Mouse (Mus musculus): ENCODE results near the gene Cyp4b1. TPM values are rescaled to one million over a fixed set of nuclear protein-coding genes. Genes with fewer than 3 reads are reported as not detected.

Gene Cyp4b1
- total RNA-seq, 2 experiments from 2014 or later: 19.1 to 26.5 TPM

Other genes starting within 250 kb of the Cyp4b1 start
- under 1 TPM in 1 of 2 experiments, not detected in 1; 0.12 TPM for gene Cyp4a12b, start 236.1 kb downstream of the Cyp4b1 start, total RNA-seq (2021)
- not detected for gene Cyp4a30b, start 195.1 kb downstream of the Cyp4b1 start, total RNA-seq (2021)
- gene Cyp4a14, start 151.6 kb downstream of the Cyp4b1 start, total RNA-seq (2021): 100 to 1,000 TPM in 1 of 2 experiments, 10 to 100 TPM in 1; 29.5 to 127 TPM
- 10 to 100 TPM in 1 of 2 experiments, 1 to 10 TPM in 1; 4.9 to 18.3 TPM for gene Cyp4a10, start 129.5 kb downstream of the Cyp4b1 start, total RNA-seq (2021)
- gene Cyp4a31, start 84.1 kb downstream of the Cyp4b1 start, total RNA-seq (2021): 10 to 100 TPM in 1 of 2 experiments, 1 to 10 TPM in 1; 8.0 to 23.2 TPM
- 10 to 100 TPM in 1 of 2 experiments, 1 to 10 TPM in 1; 4.4 to 17.8 TPM for gene Cyp4a32, start 46.8 kb downstream of the Cyp4b1 start, total RNA-seq (2021)
- gene Efcab14, start 90.0 kb upstream of the Cyp4b1 start, total RNA-seq (2021): 10 to 100 TPM; 47.0 to 51.9 TPM
- gene Tex38, start 133.3 kb upstream of the Cyp4b1 start, total RNA-seq (2021): 1 to 10 TPM; 1.0 to 1.3 TPM
- gene Atpaf1, start 137.1 kb upstream of the Cyp4b1 start, total RNA-seq (2021): 10 to 100 TPM; 42.8 to 52.2 TPM
- 10 to 100 TPM; 13.8 to 15.1 TPM for gene Mob3c, start 180.4 kb upstream of the Cyp4b1 start, total RNA-seq (2021)
- gene Mknk1, start 191.5 kb upstream of the Cyp4b1 start, total RNA-seq (2021): 10 to 100 TPM; 30.4 to 43.9 TPM
- gene Kncn, start 236.7 kb upstream of the Cyp4b1 start, total RNA-seq (2021): not detected
- not detected for gene 6430628N08Rik, start 242.9 kb upstream of the Cyp4b1 start, total RNA-seq (2021)

All from adrenal gland, postnatal 10 days (tissue).